Mouse (Mus musculus) hindbrain, embryonic 10.5 days (tissue): Measurements from ENCODE around the gene Vpreb3. TPM values are rescaled to one million over a fixed set of nuclear protein-coding genes. Genes with fewer than 3 reads are reported as not detected.

Source experiments
- DNase-seq: peaks from one replicate; pipeline ENCODE4 v3.0.0-alpha.2; 2017; ENCODE audit warnings: low spot score
- H3K27ac ChIP-seq: fragments of 300-500 bp; sonication (generic); 2 replicates; pipeline ENCODE4 v1.5.1; 2016; ENCODE audit warnings: mild to moderate bottlenecking, moderate library complexity
- H3K27me3 ChIP-seq: fragments of 300-500 bp; sonication (generic); 2 replicates; pipeline ENCODE4 v1.6.1; 2016; ENCODE audit warnings: mild to moderate bottlenecking; ENCODE audit not compliant: poor library complexity, insufficient read depth, severe bottlenecking
- H3K36me3 ChIP-seq: fragments of 300-500 bp; sonication (generic); 2 replicates; pipeline ENCODE4 v1.6.1; 2016; ENCODE audit warnings: mild to moderate bottlenecking, moderate library complexity
- H3K4me1 ChIP-seq: fragments of 300-500 bp; sonication (generic); replicated peaks from 2 replicates; pipeline ENCODE4 v1.6.1; 2016; ENCODE audit warnings: mild to moderate bottlenecking
- H3K4me3 ChIP-seq: fragments of 300-500 bp; sonication (generic); 2 replicates; pipeline ENCODE4 v1.5.1; 2016; ENCODE audit warnings: mild to moderate bottlenecking, moderate library complexity
- H3K9me3 ChIP-seq: fragments of 300-500 bp; sonication (generic); 2 replicates; pipeline ENCODE4 v1.6.1; 2016; ENCODE audit warnings: mild to moderate bottlenecking, moderate library complexity
- WGBS: fragments of 180-500 bp; shearing (Covaris S2); methylation state at CpG from one replicate; pipeline ENCODE4 v1.1.7; 2016; 5-methylcytosine and 5-hydroxymethylcytosine counted together
- polyA plus RNA-seq: library from polyadenylated mRNA; unstranded; fragments of >200 nt; fragmentation: Nextera tagmentation; extraction: Ambion mirVana; gene quantifications from 2 replicates; pipeline ENCODE4 v1.2.1, GENCODE M21; 2016

Vpreb3 gene
- polyA plus RNA-seq, 1 experiment from 2014 or later, result 0.61 TPM

- Histone ChIP-seq H3K4me1 (peaks cover 68% of the 10 kb centered on the region), H3K27me3 (peaks cover 97% of the 10 kb centered on the region), H3K4me3 (peak within 1 kb of the TSS; percentile 64), H3K9me3 (no peaks in the 10 kb centered on the region), H3K27ac (peak within 1 kb of the TSS; percentile 60; the same call in 1 of the 2 replicates), H3K36me3 (no peaks in the 10 kb centered on the region)
- 1% methylated on average over 50 of the region's 51 CpGs for WGBS
- peak; percentile 74 for DNase-seq
Observed at GRCm38 (mm10) chr10:75935680-75936541, 6.9 kb upstream of the Vpreb3 start, which contains the start of gene Mmp11. Gene Mmp11 (minus strand): TSS chr10:75936496.

GRCm38 (mm10) chr10:75936909-75937667 lies 5.8 kb upstream of the Vpreb3 start:
- Histone ChIP-seq H3K9me3 (no peaks in the 10 kb centered on the region), H3K27me3 (peaks cover 85% of the 10 kb centered on the region), H3K4me1 (peaks cover 63% of the 10 kb centered on the region), H3K4me3 (peak overlapping the region; percentile 13; the same call in 1 of the 2 replicates), H3K27ac (no peak overlapping the region; the same call in 1 of the 2 replicates), H3K36me3 (no peaks in the 10 kb centered on the region)
- WGBS, result 32% methylated on average over 18 of the region's 18 CpGs
- no peak for DNase-seq

- no peaks in the 10 kb centered on the region for H3K9me3 ChIP-seq
- peaks cover 56% of the 10 kb centered on the region for H3K4me1 ChIP-seq
- H3K27ac ChIP-seq, result no peak overlapping the region
- no peak overlapping the region for H3K4me3 ChIP-seq
- H3K27me3 ChIP-seq, result peaks cover 76% of the 10 kb centered on the region
- no peaks in the 10 kb centered on the region for H3K36me3 ChIP-seq
- WGBS, result 48% methylated on average over 10 of the region's 10 CpGs
- no peak for DNase-seq
Observed at GRCm38 (mm10) chr10:75937851-75938643, 4.8 kb upstream of the Vpreb3 start.

GRCm38 (mm10) chr10:75939481-75940234 lies 3.2 kb upstream of the Vpreb3 start:
- Histone ChIP-seq H3K9me3 (no peaks in the 10 kb centered on the region), H3K27me3 (peaks cover 59% of the 10 kb centered on the region), H3K4me1 (peaks cover 66% of the 10 kb centered on the region), H3K36me3 (no peaks in the 10 kb centered on the region), H3K4me3 (no peak overlapping the region), H3K27ac (peak overlapping the region; percentile 1; the same call in 1 of the 2 replicates)
- WGBS, result 29% methylated on average over 9 of the region's 9 CpGs
- no peak for DNase-seq

GRCm38 (mm10) chr10:75940520-75940919 lies 2.3 kb upstream of the Vpreb3 start, which contains the start of gene Gm867:
Gene Gm867 (minus strand): TSS chr10:75940672.
- H3K27me3 ChIP-seq, result peaks cover 51% of the 10 kb centered on the region
- no peak within 1 kb of the TSS for H3K4me3 ChIP-seq
- no peaks in the 10 kb centered on the region for H3K36me3 ChIP-seq
- 78% methylated on average over 5 of the region's 5 CpGs for WGBS
- DNase-seq, result no peak
- H3K9me3 ChIP-seq, result no peaks in the 10 kb centered on the region
- peak within 1 kb of the TSS; percentile 37 for H3K27ac ChIP-seq
- peaks cover 60% of the 10 kb centered on the region for H3K4me1 ChIP-seq

- H3K9me3 ChIP-seq, result no peaks in the 10 kb centered on the region
- H3K27ac ChIP-seq, result 0 out of 2 replicates have a peak overlapping the region, but pooled peaks have one; percentile 37
- no peaks in the 10 kb centered on the region for H3K36me3 ChIP-seq
- H3K27me3 ChIP-seq, result peaks cover 44% of the 10 kb centered on the region
- WGBS, result 68% methylated on average over 9 of the region's 9 CpGs
- H3K4me3 ChIP-seq, result no peak overlapping the region
- H3K4me1 ChIP-seq, result peaks cover 53% of the 10 kb centered on the region
- DNase-seq, result no peak
Observed at GRCm38 (mm10) chr10:75941042-75941824, 1.6 kb upstream of the Vpreb3 start.

GRCm38 (mm10) chr10:75944066-75944772 lies 1.4 kb downstream of the Vpreb3 start:
- H3K36me3 ChIP-seq, result no peaks in the 10 kb centered on the region
- peaks cover 33% of the 10 kb centered on the region for H3K27me3 ChIP-seq
- WGBS, result 26% methylated on average over 11 of the region's 11 CpGs
- H3K27ac ChIP-seq, result peak overlapping the region; percentile 50
- DNase-seq, result no peak
- peaks cover 40% of the 10 kb centered on the region for H3K4me1 ChIP-seq
- H3K9me3 ChIP-seq, result no peaks in the 10 kb centered on the region
- no peak overlapping the region for H3K4me3 ChIP-seq

GRCm38 (mm10) chr10:75945213-75945612 lies 2.4 kb downstream of the Vpreb3 start:
- no peaks in the 10 kb centered on the region for H3K9me3 ChIP-seq
- H3K27me3 ChIP-seq, result peaks cover 33% of the 10 kb centered on the region
- no peak overlapping the region for H3K27ac ChIP-seq
- DNase-seq, result no peak
- no peak overlapping the region for H3K4me3 ChIP-seq
- peaks cover 34% of the 10 kb centered on the region for H3K4me1 ChIP-seq
- 92% methylated on average over 7 of the region's 7 CpGs for WGBS
- no peaks in the 10 kb centered on the region for H3K36me3 ChIP-seq

GRCm38 (mm10) chr10:75945896-75946295 lies 3.0 kb downstream of the Vpreb3 start:
- H3K4me1 ChIP-seq, result peaks cover 34% of the 10 kb centered on the region
- no peak for DNase-seq
- WGBS, result 85% methylated on average over 7 of the region's 7 CpGs
- H3K27ac ChIP-seq, result no peak overlapping the region
- H3K27me3 ChIP-seq, result peaks cover 30% of the 10 kb centered on the region
- no peaks in the 10 kb centered on the region for H3K9me3 ChIP-seq
- H3K36me3 ChIP-seq, result no peaks in the 10 kb centered on the region
- no peak overlapping the region for H3K4me3 ChIP-seq

GRCm38 (mm10) chr10:75948079-75948478 lies 5.2 kb downstream of the Vpreb3 start:
- DNase-seq, result no peak
- WGBS, result 78% methylated on average over 5 of the region's 5 CpGs
- peaks cover 30% of the 10 kb centered on the region for H3K27me3 ChIP-seq

More at GRCm38 (mm10) chr10:75948079-75948478, 5.2 kb downstream of the Vpreb3 start:
- H3K4me3 ChIP-seq, result no peak overlapping the region
- no peaks in the 10 kb centered on the region for H3K9me3 ChIP-seq
- no peak overlapping the region for H3K27ac ChIP-seq
- no peaks in the 10 kb centered on the region for H3K36me3 ChIP-seq
- H3K4me1 ChIP-seq, result peaks cover 30% of the 10 kb centered on the region
